Mouse (Mus musculus) embryonic facial prominence, embryonic 15.5 days (tissue): ENCODE results near the gene Rasgef1b. TPM values are rescaled to one million over a fixed set of nuclear protein-coding genes. Genes with fewer than 3 reads are reported as not detected.

ENCODE experiments used
- ATAC-seq: fragments of 200-750 bp; cut with Nextera tagmentation; 2 replicates; pipeline ENCODE4 v1.8.0; 2017; ENCODE audit warnings: low read depth, moderate TSS enrichment; ENCODE audit not compliant: insufficient number of reproducible peaks, low FRiP score, low TSS enrichment
- H3K27ac ChIP-seq: fragments of 300-500 bp; sonication (generic); replicated peaks from 2 replicates; pipeline ENCODE4 v1.5.1; 2015; ENCODE audit warnings: mild to moderate bottlenecking, inconsistent platforms
- H3K27me3 ChIP-seq: fragments of 300-500 bp; sonication (generic); 2 replicates; pipeline ENCODE4 v1.6.1; 2015; ENCODE audit warnings: inconsistent platforms
- H3K36me3 ChIP-seq: fragments of 300-500 bp; sonication (generic); 2 replicates; pipeline ENCODE4 v1.6.1; 2015; ENCODE audit warnings: mild to moderate bottlenecking, inconsistent platforms
- H3K4me1 ChIP-seq: fragments of 300-500 bp; sonication (generic); 2 replicates; pipeline ENCODE4 v1.6.1; 2015; ENCODE audit warnings: inconsistent platforms
- H3K4me2 ChIP-seq: fragments of 300-500 bp; sonication (generic); replicated peaks from 2 replicates; pipeline ENCODE4 v1.6.1; 2015; ENCODE audit warnings: mild to moderate bottlenecking, inconsistent platforms
- H3K4me3 ChIP-seq: fragments of 300-500 bp; sonication (generic); replicated peaks from 2 replicates; pipeline ENCODE4 v1.5.1; 2015; ENCODE audit warnings: mild to moderate bottlenecking, inconsistent platforms
- H3K9ac ChIP-seq: fragments of 300-500 bp; sonication (generic); 2 replicates; pipeline ENCODE4 v1.6.1; 2015; ENCODE audit warnings: inconsistent platforms
- H3K9me3 ChIP-seq: fragments of 300-500 bp; sonication (generic); replicated peaks from 2 replicates; pipeline ENCODE4 v1.6.1; 2016; ENCODE audit warnings: inconsistent platforms
- WGBS: fragments of 180-500 bp; shearing (Covaris S2); methylation state at CpG from one replicate; pipeline ENCODE4 v1.1.7; 2015; 5-methylcytosine and 5-hydroxymethylcytosine counted together
- polyA plus RNA-seq: library from polyadenylated mRNA; unstranded; fragments of >200 nt; fragmentation: Nextera tagmentation; extraction: Ambion mirVana; gene quantifications from 2 replicates; pipeline ENCODE4 v1.2.1, GENCODE M21; 2015

The Rasgef1b gene
- polyA plus RNA-seq, 1 experiment from 2014 or later, result 11.5 TPM

DNA sequence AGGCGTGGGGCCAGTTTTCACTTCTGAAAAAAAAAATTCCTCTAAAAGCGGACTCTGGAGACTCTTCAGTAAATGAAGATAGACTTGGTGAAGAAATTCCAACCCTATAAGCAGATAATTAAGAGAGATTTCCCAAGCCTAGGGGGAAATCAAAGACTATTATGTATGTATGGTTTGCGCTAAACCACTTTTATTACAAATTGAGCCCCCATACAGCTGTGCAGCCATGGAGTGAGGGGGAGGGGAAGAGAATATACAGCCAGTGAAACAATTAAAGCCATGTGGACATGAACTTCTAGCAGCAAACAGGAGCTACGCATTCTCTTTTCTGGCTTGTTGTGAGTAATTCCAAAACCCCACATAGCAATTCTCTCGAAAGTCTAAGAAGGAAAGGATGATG is 448.3 kb downstream of the Rasgef1b start:
- H3K4me3 ChIP-seq, result no peak overlapping the region
- no peaks in the 10 kb centered on the region for H3K9me3 ChIP-seq
- H3K9ac ChIP-seq, result no peak overlapping the region
- 38% methylated on average over 5 of the region's 5 CpGs for WGBS
- H3K4me2 ChIP-seq, result no peak overlapping the region
- H3K36me3 ChIP-seq, result no peaks in the 10 kb centered on the region
- ATAC-seq, result no peak
- no peaks in the 10 kb centered on the region for H3K4me1 ChIP-seq
- no peaks in the 10 kb centered on the region for H3K27me3 ChIP-seq
- H3K27ac ChIP-seq, result no peak overlapping the region

DNA sequence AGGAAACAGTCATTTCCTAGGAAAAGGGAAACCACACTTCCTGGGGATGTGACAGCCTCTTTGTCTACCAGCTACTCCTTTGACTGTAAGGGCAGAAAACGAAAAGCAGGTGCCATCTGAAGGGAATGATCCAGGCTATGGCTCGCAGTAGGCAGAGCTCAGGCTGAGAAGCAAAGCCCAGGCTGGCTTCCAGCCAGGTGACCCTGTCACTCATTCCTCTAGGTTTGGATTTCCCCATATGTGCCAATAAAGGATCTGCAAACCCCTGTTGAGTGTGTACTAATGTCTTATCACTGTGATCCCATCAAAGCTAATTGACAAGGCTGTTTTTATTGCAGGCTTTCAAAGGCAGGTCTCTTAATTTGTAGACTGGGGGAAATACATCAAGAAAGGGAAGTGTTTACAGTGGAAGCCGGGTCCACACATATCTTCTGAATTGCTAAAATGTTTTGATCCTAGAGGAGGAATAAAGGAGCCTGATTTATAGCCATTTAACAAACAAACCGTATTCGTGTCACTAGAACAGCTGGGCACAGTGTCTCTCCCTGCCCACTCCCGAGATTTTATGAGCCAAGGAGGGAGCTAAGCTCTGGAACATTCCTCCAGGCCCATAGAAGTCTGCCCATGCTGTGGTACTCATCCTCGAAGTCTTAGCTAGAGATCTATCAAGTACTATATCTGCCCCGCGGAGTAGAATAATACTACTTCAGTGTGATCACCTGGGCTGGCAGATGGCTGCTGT is 449.7 kb downstream of the Rasgef1b start:
- no peaks in the 10 kb centered on the region for H3K36me3 ChIP-seq
- H3K4me2 ChIP-seq, result no peak overlapping the region
- H3K9ac ChIP-seq, result no peak overlapping the region
- no peak overlapping the region for H3K4me3 ChIP-seq
- no peaks in the 10 kb centered on the region for H3K27me3 ChIP-seq
- H3K4me1 ChIP-seq, result no peaks in the 10 kb centered on the region
- H3K9me3 ChIP-seq, result no peaks in the 10 kb centered on the region
- H3K27ac ChIP-seq, result no peak overlapping the region
- 62% methylated on average over 9 of the region's 9 CpGs for WGBS
- ATAC-seq, result no peak

- WGBS, result 86% methylated on average over 8 of the region's 8 CpGs
- Histone ChIP-seq H3K9ac (no peak overlapping the region), H3K27ac (no peak overlapping the region), H3K4me2 (no peak overlapping the region), H3K27me3 (no peaks in the 10 kb centered on the region), H3K4me3 (no peak overlapping the region), H3K36me3 (no peaks in the 10 kb centered on the region), H3K4me1 (no peaks in the 10 kb centered on the region), H3K9me3 (no peaks in the 10 kb centered on the region)
- ATAC-seq, result no peak
These were observed 450.5 kb downstream of the Rasgef1b start for GRCm38 (mm10) chr5:99278364-99278763.

- no peak overlapping the region for H3K9ac ChIP-seq
- no peaks in the 10 kb centered on the region for H3K27me3 ChIP-seq
- WGBS, result 92% methylated on average over 9 of the region's 9 CpGs
- no peak overlapping the region for H3K27ac ChIP-seq
- no peak for ATAC-seq
- no peaks in the 10 kb centered on the region for H3K9me3 ChIP-seq
- H3K4me3 ChIP-seq, result no peak overlapping the region
- no peaks in the 10 kb centered on the region for H3K4me1 ChIP-seq
- no peak overlapping the region for H3K4me2 ChIP-seq
- no peaks in the 10 kb centered on the region for H3K36me3 ChIP-seq
These were observed 451.3 kb downstream of the Rasgef1b start for GRCm38 (mm10) chr5:99277536-99277935.

GRCm38 (mm10) chr5:99274119-99274563 is 454.7 kb downstream of the Rasgef1b start:
- no peak for ATAC-seq
- Histone ChIP-seq H3K9me3 (no peaks in the 10 kb centered on the region), H3K27ac (no peak overlapping the region), H3K4me3 (no peak overlapping the region), H3K9ac (no peak overlapping the region), H3K27me3 (no peaks in the 10 kb centered on the region), H3K36me3 (no peaks in the 10 kb centered on the region), H3K4me2 (no peak overlapping the region), H3K4me1 (no peaks in the 10 kb centered on the region)
- 43% methylated on average over 12 of the region's 12 CpGs for WGBS

DNA sequence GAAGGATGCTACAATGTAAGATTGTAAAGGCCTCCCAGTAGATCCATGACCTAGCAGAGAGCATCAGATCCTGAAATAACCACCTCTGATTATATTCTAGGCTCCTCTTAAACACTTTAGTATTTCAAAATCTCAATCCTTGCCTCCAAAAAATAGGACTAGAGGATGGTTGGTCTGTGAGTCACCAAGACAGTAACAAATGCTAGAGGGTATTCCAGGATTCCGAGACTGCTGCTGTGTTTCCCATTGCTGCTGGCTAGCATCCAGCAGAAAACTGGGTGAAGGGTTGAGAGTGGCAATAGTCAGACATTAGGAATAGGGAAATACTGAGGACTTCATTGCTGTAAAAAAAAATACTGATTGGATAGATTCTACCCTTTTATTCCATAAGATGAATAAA is 457.3 kb downstream of the Rasgef1b start:
- Histone ChIP-seq H3K27me3 (no peaks in the 10 kb centered on the region), H3K27ac (no peak overlapping the region), H3K4me1 (no peaks in the 10 kb centered on the region), H3K4me2 (no peak overlapping the region), H3K9me3 (no peaks in the 10 kb centered on the region), H3K4me3 (no peak overlapping the region), H3K36me3 (no peaks in the 10 kb centered on the region), H3K9ac (no peak overlapping the region)
- ATAC-seq, result no peak
- 52% methylated on average over 1 of the region's 1 CpGs for WGBS

- no peak overlapping the region for H3K27ac ChIP-seq
- no peak overlapping the region for H3K4me2 ChIP-seq
- no peak overlapping the region for H3K9ac ChIP-seq
- H3K36me3 ChIP-seq, result no peaks in the 10 kb centered on the region
- H3K27me3 ChIP-seq, result no peaks in the 10 kb centered on the region
- 81% methylated on average over 2 of the region's 2 CpGs for WGBS
- no peak overlapping the region for H3K4me3 ChIP-seq
- no peak for ATAC-seq
- no peaks in the 10 kb centered on the region for H3K9me3 ChIP-seq
- no peaks in the 10 kb centered on the region for H3K4me1 ChIP-seq
These were observed 459.7 kb downstream of the Rasgef1b start for GRCm38 (mm10) chr5:99269131-99269530.

- no peak for ATAC-seq
- no peak overlapping the region for H3K9ac ChIP-seq
- H3K27ac ChIP-seq, result no peak overlapping the region
- no peaks in the 10 kb centered on the region for H3K9me3 ChIP-seq
- no peak overlapping the region for H3K4me2 ChIP-seq
- H3K36me3 ChIP-seq, result no peaks in the 10 kb centered on the region
- H3K4me3 ChIP-seq, result no peak overlapping the region
- H3K4me1 ChIP-seq, result no peaks in the 10 kb centered on the region
- H3K27me3 ChIP-seq, result no peaks in the 10 kb centered on the region
- 91% methylated on average over 5 of the region's 5 CpGs for WGBS
These were observed 461.5 kb downstream of the Rasgef1b start for GRCm38 (mm10) chr5:99267338-99267737.

- Histone ChIP-seq H3K36me3 (no peaks in the 10 kb centered on the region), H3K9ac (no peak overlapping the region), H3K4me1 (no peaks in the 10 kb centered on the region), H3K4me2 (no peak overlapping the region), H3K27me3 (no peaks in the 10 kb centered on the region), H3K27ac (no peak overlapping the region), H3K4me3 (no peak overlapping the region), H3K9me3 (no peaks in the 10 kb centered on the region)
- WGBS, result 84% methylated on average over 8 of the region's 8 CpGs
- ATAC-seq, result no peak
These were observed 462.6 kb downstream of the Rasgef1b start for GRCm38 (mm10) chr5:99266301-99266700.

DNA sequence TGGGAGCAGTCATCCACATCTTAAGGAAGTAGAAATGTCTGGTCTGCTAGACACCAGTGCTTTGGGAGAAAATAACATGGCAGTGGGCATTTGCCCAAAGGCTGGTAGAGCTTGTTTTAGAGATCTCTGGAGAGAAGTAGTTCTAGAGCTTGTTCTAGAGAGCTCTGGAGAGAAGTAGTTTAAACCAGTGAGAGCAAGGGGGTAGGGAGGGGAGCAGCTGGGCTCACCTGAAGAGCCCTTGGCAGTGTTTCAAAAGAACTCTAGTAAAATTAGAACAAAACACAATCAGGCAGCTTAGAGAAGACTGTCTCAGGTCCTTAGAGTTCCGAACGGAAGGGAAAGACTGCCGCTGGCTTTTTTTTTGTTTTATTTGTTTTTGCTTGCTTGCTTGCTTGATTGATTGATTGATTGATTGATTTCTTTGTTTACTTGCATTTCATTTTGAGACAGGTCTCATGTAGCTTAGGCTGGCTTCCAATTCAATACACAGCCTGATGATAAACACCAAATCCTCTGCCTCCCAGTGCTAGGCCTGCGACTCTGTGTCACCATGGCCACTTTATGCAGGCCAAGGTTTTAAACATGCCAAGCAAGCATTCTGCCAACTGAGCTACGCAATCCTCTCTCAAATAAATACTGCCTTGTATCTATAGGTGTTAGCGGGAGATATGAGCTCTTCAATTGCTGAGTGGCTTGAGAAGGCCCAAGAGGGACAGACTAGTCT is 466.5 kb downstream of the Rasgef1b start:
- H3K4me3 ChIP-seq, result no peak overlapping the region
- H3K9ac ChIP-seq, result no peak overlapping the region
- no peak overlapping the region for H3K4me2 ChIP-seq
- no peaks in the 10 kb centered on the region for H3K27me3 ChIP-seq
- no peak overlapping the region for H3K27ac ChIP-seq
- H3K9me3 ChIP-seq, result no peaks in the 10 kb centered on the region
- no peak for ATAC-seq
- WGBS, result 80% methylated on average over 6 of the region's 6 CpGs
- no peaks in the 10 kb centered on the region for H3K4me1 ChIP-seq
- H3K36me3 ChIP-seq, result no peaks in the 10 kb centered on the region

GRCm38 (mm10) chr5:99261121-99261724 is 467.6 kb downstream of the Rasgef1b start:
- Histone ChIP-seq H3K27ac (no peak overlapping the region), H3K9me3 (no peaks in the 10 kb centered on the region), H3K9ac (no peak overlapping the region), H3K27me3 (no peaks in the 10 kb centered on the region), H3K4me1 (no peaks in the 10 kb centered on the region), H3K4me2 (no peak overlapping the region), H3K4me3 (no peak overlapping the region), H3K36me3 (no peaks in the 10 kb centered on the region)
- WGBS, result 85% methylated on average over 4 of the region's 4 CpGs
- ATAC-seq, result no peak
